Mouse (Mus musculus) liver, adult 2 months (tissue): ENCODE data around the gene Tmem251. TPM values are rescaled to one million over a fixed set of nuclear protein-coding genes. Genes with fewer than 3 reads are reported as not detected.
A peak's percentile ranks its signal among the peaks of the same experiment; 100 is the strongest.

ENCODE experiments used
- DNase-seq: peaks from one replicate; pipeline ENCODE4 v3.0.0-alpha.2; 2011; ENCODE audit warnings: low read depth, low spot score; ENCODE audit errors: extremely low read depth
- H3K27ac ChIP-seq: fragments of 200-500 bp; replicated peaks from 2 replicates; pipeline ENCODE4 v1.5.1; 2012; ENCODE audit warnings: low read depth, mild to moderate bottlenecking, control low read depth, inconsistent platforms, low read length; ENCODE audit not compliant: insufficient read depth
- H3K27me3 ChIP-seq: fragments of 200-500 bp; 2 replicates; pipeline ENCODE4 v1.6.1; 2012; ENCODE audit warnings: mild to moderate bottlenecking, moderate library complexity, low read length, inconsistent platforms; ENCODE audit not compliant: control insufficient read depth, insufficient read depth
- H3K36me3 ChIP-seq: fragments of 200-500 bp; 2 replicates; pipeline ENCODE4 v1.6.1; 2012; ENCODE audit warnings: low read length, inconsistent platforms; ENCODE audit not compliant: control insufficient read depth, insufficient read depth
- H3K4me1 ChIP-seq: fragments of 200-500 bp; 2 replicates; pipeline ENCODE4 v1.6.1; 2011; ENCODE audit warnings: low read length; ENCODE audit not compliant: control insufficient read depth, insufficient read depth
- H3K4me3 ChIP-seq: fragments of 200-500 bp; 2 replicates; pipeline ENCODE4 v1.5.1; 2011; ENCODE audit warnings: low read depth, mild to moderate bottlenecking, control low read depth, low read length, moderate library complexity; ENCODE audit not compliant: insufficient read depth
- H3K79me2 ChIP-seq: fragments of 200-500 bp; 2 replicates; pipeline ENCODE4 v1.6.1; 2012; ENCODE audit warnings: inconsistent platforms, mild to moderate bottlenecking, low read length, moderate library complexity; ENCODE audit not compliant: control insufficient read depth, insufficient read depth
- H3K9ac ChIP-seq: fragments of 200-500 bp; 2 replicates; pipeline ENCODE4 v1.6.1; 2012; ENCODE audit warnings: low read depth, mild to moderate bottlenecking, control low read depth, inconsistent platforms, low read length
- CTCF ChIP-seq: fragments of 200-500 bp; IDR thresholded peaks from 2 replicates; pipeline ENCODE4 v1.5.1; 2011; ENCODE audit warnings: low read depth, low read length, control low read depth
- POLR2A ChIP-seq: fragments of 200-500 bp; IDR thresholded peaks from 2 replicates; pipeline ENCODE4 v1.6.1; 2011; ENCODE audit warnings: low read length, control low read depth; ENCODE audit not compliant: insufficient read depth; ENCODE audit errors: extremely low read depth
- WGBS: fragments of 180-500 bp; shearing (Covaris S2); methylation state at CpG from one replicate; pipeline ENCODE4 v1.1.7; 2018; 5-methylcytosine and 5-hydroxymethylcytosine counted together
- polyA plus RNA-seq: library from polyadenylated mRNA; depleted of rRNA; stranded (reverse); fragments of >200 nt; gene quantifications from 2 replicates; pipeline ENCODE4 v1.2.3, GENCODE M21; 2012; rRNA removed
- total RNA-seq: library from RNA; depleted of rRNA; stranded (reverse); fragments of >200 nt; gene quantifications from 2 replicates; pipeline ENCODE4 v1.2.3, GENCODE M21; 2014; rRNA removed

The Tmem251 gene
- total and polyA plus RNA-seq, 2 experiments, result 1.6 to 2.0 TPM

GRCm38 (mm10) chr12:102779452-102779851, 35.9 kb downstream of the Tmem251 start:
- peak; percentile 4; the same call in 1 of the 2 replicates for TF ChIP-seq CTCF
- no peak for TF ChIP-seq POLR2A
- no peak for DNase-seq
- 59% methylated on average over 3 of the region's 3 CpGs for WGBS
- Histone ChIP-seq H3K4me3 (no peak overlapping the region), H3K36me3 (peaks cover 15% of the 10 kb centered on the region), H3K4me1 (no peaks in the 10 kb centered on the region), H3K27me3 (no peaks in the 10 kb centered on the region), H3K27ac (no peak overlapping the region), H3K79me2 (no peaks in the 10 kb centered on the region), H3K9ac (no peak overlapping the region)

GRCm38 (mm10) chr12:102782841-102783240, 39.3 kb downstream of the Tmem251 start:
- H3K36me3 ChIP-seq, result peaks cover 27% of the 10 kb centered on the region
- no peaks in the 10 kb centered on the region for H3K27me3 ChIP-seq
- H3K4me1 ChIP-seq, result no peaks in the 10 kb centered on the region
- H3K27ac ChIP-seq, result no peak overlapping the region
- no peak overlapping the region for H3K4me3 ChIP-seq
- TF ChIP-seq CTCF (no peak), POLR2A (no peak)
- no peak for DNase-seq
- no peaks in the 10 kb centered on the region for H3K79me2 ChIP-seq
- 94% methylated on average over 5 of the region's 5 CpGs for WGBS
- H3K9ac ChIP-seq, result no peak overlapping the region

DNA sequence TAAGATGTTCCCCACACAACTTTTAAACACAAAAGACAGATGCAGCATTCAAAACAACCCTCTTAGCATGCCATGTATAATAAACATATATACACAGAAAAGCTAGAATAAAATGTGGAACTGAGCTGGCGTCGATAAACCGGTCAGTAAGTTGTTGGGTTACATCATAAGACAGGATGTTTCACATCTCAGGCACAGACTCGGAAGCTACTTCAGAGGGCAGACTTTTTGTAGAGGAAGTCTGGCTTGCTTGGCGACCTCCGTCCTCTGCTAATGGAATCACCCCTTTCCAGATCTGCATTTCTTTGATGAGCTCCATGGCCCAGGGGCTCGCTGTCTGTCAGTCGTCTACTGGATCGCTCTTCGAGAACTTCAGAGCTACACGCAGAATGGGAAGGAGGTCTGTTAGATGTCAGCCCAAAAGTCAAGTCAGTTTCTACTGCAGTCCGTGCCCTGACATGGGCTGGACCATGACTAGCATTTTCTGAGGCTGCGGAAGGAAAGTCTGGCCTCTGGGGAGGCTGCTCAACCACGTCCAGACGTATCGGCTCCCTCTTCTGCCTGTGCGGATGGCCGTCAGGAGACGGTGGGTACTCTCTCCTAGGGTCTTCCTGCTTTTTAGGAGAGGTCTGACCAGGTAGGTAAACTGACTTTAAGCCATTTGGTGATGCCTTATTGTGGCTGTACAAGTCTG, 41.5 kb downstream of the Tmem251 start:
- H3K27ac ChIP-seq, result no peak overlapping the region
- no peaks in the 10 kb centered on the region for H3K4me1 ChIP-seq
- 88% methylated on average over 19 of the region's 19 CpGs for WGBS
- DNase-seq, result no peak
- peaks cover 31% of the 10 kb centered on the region for H3K36me3 ChIP-seq
- no peaks in the 10 kb centered on the region for H3K79me2 ChIP-seq
- H3K4me3 ChIP-seq, result no peak overlapping the region
- H3K27me3 ChIP-seq, result no peaks in the 10 kb centered on the region
- TF ChIP-seq POLR2A (no peak), CTCF (no peak)
- H3K9ac ChIP-seq, result no peak overlapping the region

DNA sequence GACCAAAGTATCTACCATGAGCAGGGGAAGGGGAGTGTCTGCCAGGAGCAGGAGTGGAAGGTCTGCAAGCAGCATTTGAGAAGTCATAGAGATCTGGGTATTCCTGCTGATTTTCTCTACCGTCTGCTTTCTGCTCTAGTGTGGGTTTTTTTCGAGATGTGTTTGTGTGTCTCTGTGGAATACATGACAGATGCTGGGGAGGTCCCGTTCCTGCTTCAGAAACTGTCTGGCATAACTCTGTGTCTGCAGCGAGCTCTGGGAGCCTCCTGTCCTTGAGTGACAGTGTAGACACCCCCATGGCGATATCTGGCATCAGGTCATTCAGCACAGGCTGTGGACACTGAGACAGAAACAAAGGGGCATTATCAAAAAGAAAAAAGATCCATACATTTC, 42.0 kb downstream of the Tmem251 start:
- Histone ChIP-seq H3K4me3 (no peak overlapping the region), H3K9ac (no peak overlapping the region), H3K27me3 (no peaks in the 10 kb centered on the region), H3K4me1 (no peaks in the 10 kb centered on the region), H3K36me3 (peaks cover 36% of the 10 kb centered on the region), H3K79me2 (no peaks in the 10 kb centered on the region), H3K27ac (no peak overlapping the region)
- 92% methylated on average over 5 of the region's 5 CpGs for WGBS
- DNase-seq, result no peak
- TF ChIP-seq CTCF (no peak), POLR2A (no peak)

GRCm38 (mm10) chr12:102787927-102788326, 44.4 kb downstream of the Tmem251 start:
- Histone ChIP-seq H3K36me3 (peaks cover 44% of the 10 kb centered on the region), H3K9ac (no peak overlapping the region), H3K79me2 (no peaks in the 10 kb centered on the region), H3K27me3 (no peaks in the 10 kb centered on the region), H3K27ac (no peak overlapping the region), H3K4me1 (no peaks in the 10 kb centered on the region), H3K4me3 (no peak overlapping the region)
- 47% methylated on average over 7 of the region's 7 CpGs for WGBS
- no peak for TF ChIP-seq CTCF
- no peak for TF ChIP-seq POLR2A
- no peak for DNase-seq

Other genes with a start within 250 kb of the Tmem251 start
- gene Chga, start 188.8 kb upstream of the Tmem251 start, total RNA-seq, result 1.8 TPM in 1 of 2 replicates, not detected in the other
- gene Chga, start 188.8 kb upstream of the Tmem251 start, polyA plus RNA-seq, result 0.42 TPM in 1 of 2 replicates, not detected in the other
- gene Itpk1, start 38.8 kb upstream of the Tmem251 start, total RNA-seq, result 7.9 and 8.3 TPM in 2 replicates
- 21.0 and 22.8 TPM in 2 replicates for gene Itpk1, start 38.8 kb upstream of the Tmem251 start, polyA plus RNA-seq
- 0.54 and 1.0 TPM in 2 replicates for gene Moap1, start 101 bp upstream of the Tmem251 start, total RNA-seq
- 0.15 and 0.37 TPM in 2 replicates for gene Moap1, start 101 bp upstream of the Tmem251 start, polyA plus RNA-seq
- not detected in 2 replicates for gene Gm28051, start 14.0 kb downstream of the Tmem251 start, total RNA-seq
- gene Gm28051, start 14.0 kb downstream of the Tmem251 start, polyA plus RNA-seq, result not detected in 2 replicates
- gene Gon7, start 14.0 kb downstream of the Tmem251 start, total RNA-seq, result 5.0 and 5.6 TPM in 2 replicates
- 11.3 and 11.5 TPM in 2 replicates for gene Gon7, start 14.0 kb downstream of the Tmem251 start, polyA plus RNA-seq
- 15.1 and 15.3 TPM in 2 replicates for gene Ubr7, start 14.2 kb downstream of the Tmem251 start, total RNA-seq
- 6.0 and 6.5 TPM in 2 replicates for gene Ubr7, start 14.2 kb downstream of the Tmem251 start, polyA plus RNA-seq
- 1.5 and 1.8 TPM in 2 replicates for gene Gm20604, start 14.9 kb downstream of the Tmem251 start, total RNA-seq
- 0.94 and 1.1 TPM in 2 replicates for gene Gm20604, start 14.9 kb downstream of the Tmem251 start, polyA plus RNA-seq
- gene Btbd7, start 134.7 kb downstream of the Tmem251 start, total RNA-seq, result 15.5 and 17.6 TPM in 2 replicates
- gene Btbd7, start 134.7 kb downstream of the Tmem251 start, polyA plus RNA-seq, result 4.2 and 4.7 TPM in 2 replicates
- not detected in 2 replicates for gene Cox8c, start 155.6 kb downstream of the Tmem251 start, total RNA-seq
- not detected in 2 replicates for gene Cox8c, start 155.6 kb downstream of the Tmem251 start, polyA plus RNA-seq
- 0.20 and 0.46 TPM in 2 replicates for gene Unc79, start 205.1 kb downstream of the Tmem251 start, total RNA-seq
- 0.07 and 0.15 TPM in 2 replicates for gene Unc79, start 205.1 kb downstream of the Tmem251 start, polyA plus RNA-seq